Mouse (Mus musculus) neutrophil, adult 5-6 weeks (primary cell): ENCODE measurements around the gene Med13l. TPM values are rescaled to one million over a fixed set of nuclear protein-coding genes. Genes with fewer than 3 reads are reported as not detected.
A peak's percentile ranks its signal among the peaks of the same experiment; 100 is the strongest.

Experiments
- ATAC-seq: fragments of 151-379, 151-347 bp; 2 replicates; pipeline ENCODE4 v1.8.0; 2017; ENCODE audit warnings: mild to moderate bottlenecking, moderate TSS enrichment; ENCODE audit not compliant: insufficient number of reproducible peaks, poor library complexity, low FRiP score, severe bottlenecking; ENCODE audit errors: extremely low read depth
- total RNA-seq: library from RNA; stranded (forward); fragments of 200-1000 nt; gene quantifications from 2 replicates; pipeline ENCODE4 v1.2.3, GENCODE M21; 2017

The Med13l gene
- total RNA-seq, 1 experiment from 2014 or later, result 91.4 TPM

DNA sequence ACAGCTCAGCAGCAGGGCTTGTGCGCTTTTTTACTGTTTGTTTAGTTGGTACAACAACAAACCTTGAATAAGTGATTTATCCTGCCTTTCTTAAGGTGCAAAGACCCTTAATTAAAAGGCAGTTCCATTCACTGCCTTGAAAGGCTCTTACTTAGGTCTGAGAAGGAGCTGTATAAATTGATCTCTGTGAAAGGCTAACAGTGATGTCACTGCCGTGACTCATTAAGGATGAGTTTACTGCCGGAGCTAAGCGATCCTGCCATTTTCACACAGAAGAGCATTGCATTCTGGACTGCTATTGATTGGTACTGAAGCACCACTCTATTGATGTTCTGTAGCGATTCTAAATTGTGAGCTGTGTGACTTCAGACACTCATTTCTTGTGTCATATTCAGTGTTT, 113.4 kb downstream of the Med13l start:
- no peak for ATAC-seq

DNA sequence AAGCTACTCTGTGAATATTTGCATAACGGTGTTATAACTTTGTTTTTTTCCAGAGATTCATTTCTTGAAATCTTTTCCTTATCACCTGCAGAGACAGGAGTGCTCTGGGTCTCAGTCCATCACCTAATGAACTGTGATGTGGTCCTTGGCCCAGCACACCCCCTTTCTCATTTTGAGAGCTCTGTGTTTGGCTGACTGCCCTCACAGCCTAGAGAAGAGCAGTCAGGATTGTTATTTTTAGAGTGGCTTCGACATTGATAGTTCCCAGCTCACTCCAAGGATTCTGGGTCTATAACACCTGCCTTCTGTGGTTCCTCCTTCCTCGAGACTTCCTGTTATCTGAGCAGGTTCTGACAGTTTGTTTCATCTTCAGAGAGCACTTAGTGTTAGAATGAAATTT, 113.8 kb downstream of the Med13l start:
- ATAC-seq, result no peak

DNA sequence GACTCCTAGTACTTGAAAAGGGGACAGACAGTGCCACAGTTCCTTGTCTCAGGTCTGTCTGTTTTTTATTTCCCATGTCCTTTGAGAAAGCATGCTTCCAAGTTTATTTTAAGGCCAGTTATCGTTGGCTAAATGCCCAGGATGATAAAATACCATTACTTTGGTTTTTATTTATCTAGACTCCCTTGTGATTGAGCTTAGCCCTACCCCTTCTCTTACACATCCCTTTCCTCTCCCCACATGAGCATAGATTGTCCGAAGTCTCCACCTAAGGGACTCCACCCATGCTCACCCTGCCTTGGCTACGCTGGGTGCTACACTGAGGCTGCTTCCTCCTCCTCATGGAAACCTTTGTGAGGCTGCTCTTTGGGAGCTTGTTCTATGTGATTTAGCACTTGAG, 115.2 kb downstream of the Med13l start:
- ATAC-seq, result no peak

DNA sequence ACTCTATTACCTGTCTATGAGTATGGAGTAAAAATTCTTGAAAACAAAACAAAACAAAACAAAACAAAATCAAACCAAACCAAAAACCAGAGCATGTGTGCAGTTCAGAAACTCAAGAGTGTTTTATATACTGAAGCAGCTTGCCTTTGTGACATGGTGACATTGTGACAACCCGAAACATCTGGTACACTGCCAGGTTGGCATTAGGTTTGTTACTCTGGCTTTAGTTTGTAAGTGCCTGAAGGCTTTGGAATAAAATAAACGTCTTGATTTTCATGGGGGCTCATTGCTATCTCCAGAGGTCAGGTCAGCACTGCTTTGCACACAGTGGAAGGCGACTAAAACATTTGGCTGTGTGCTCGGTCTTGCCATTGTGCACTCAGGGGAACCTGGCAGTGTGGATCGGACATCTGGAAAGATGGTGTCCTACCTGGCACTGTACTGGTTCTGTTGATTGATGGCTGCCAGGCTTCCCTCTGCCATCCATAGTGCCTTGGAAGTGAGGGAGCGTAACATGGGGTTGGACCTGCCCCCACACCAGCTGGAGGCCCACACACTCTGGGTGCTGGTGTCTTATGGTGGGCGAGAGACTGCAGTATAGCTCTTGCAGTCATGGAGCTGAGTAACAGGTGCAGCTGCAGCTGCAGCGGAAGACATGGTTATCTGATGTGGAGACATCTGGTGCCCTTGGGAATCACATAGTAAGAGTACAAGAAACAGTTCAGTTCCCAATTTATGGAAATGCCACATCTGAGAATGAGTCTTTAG, 115.9 kb downstream of the Med13l start:
- no peak for ATAC-seq

DNA sequence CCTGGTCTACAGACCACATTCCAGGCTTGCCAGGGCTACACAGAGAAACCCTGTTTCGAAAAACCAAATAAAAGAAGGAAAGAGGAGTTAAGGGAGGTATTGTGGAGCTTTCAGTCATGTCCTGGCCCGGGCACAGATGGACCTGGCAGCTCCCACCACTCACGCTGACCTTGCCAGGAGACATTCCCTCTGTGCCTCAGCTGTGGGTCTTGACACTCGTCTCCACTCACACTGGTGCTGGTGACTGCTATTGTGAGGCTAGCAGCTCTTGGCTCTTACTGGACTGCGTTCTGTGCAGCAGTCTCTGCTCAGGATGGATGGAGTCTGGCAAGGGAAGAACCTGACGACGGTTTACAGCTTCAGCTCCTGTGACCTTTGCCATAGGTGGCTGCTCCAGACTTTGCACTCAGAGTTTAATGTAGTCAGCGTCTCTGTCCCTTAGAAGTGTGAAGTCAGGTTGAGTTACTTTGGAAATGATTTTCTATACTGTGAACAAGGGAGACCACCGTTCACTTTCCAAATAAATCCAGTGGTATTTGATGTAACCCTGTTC, 118.9 kb downstream of the Med13l start:
- no peak for ATAC-seq

DNA sequence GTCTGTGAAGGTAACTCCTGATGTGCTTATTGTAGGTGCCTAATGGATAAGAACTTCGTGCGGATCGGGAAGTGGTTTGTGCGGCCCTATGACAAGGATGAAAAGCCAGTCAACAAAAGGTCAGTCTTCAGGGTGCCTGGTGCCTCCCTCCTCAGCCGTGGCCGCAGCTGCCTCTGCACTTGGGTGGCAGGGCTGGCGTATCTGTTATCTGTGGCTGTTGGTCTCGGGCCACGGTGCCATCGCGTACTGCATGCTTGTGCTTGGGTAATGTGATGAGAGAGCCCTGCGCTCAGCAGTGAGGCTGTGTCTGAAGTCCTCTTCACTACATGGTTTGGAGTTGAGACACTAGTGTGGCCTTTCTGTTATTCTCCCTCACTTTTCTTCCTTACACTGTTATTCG, 120.4 kb downstream of the Med13l start:
- ATAC-seq, result no peak

DNA sequence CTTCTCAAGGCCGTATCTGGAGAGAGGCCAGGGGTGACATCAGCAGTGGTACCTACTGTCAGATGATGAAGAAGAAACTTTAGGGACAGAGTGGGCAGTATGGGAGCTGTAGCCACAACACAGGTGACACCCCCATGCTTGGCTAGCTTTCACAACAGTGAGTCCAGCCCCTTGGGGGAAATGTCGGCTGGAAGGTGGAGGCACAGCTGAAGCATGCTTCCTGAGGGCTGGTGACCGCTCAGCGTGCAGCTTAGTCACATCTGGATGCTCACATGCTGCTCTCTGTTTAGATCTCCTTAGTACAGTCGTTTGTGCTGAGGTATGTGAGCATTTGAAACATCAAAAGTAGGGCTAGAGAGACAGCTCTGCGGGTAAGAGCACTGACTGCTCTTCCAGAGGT, 121.5 kb downstream of the Med13l start:
- peak; percentile 74; the same call in 1 of the 2 replicates for ATAC-seq

DNA sequence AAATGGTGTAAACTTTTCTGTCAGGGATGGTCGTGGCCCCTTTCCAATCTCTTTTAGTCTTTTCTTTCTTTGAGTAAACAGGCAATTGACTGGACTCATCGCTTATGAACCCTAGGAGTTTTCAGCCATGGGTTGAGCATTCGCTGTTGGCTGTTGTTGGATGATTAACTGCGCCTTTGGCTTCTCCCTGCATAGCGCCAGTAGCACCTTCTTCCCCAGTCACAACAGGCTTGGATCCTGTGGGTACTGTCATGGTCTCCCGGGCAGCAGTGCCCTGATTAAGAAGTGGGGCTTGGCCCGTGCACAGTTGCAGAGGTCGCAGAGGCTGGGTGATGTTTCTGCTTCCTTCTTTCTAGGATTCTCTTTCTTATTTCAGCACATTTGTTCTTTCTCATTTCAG, 124.7 kb downstream of the Med13l start:
- no peak for ATAC-seq

DNA sequence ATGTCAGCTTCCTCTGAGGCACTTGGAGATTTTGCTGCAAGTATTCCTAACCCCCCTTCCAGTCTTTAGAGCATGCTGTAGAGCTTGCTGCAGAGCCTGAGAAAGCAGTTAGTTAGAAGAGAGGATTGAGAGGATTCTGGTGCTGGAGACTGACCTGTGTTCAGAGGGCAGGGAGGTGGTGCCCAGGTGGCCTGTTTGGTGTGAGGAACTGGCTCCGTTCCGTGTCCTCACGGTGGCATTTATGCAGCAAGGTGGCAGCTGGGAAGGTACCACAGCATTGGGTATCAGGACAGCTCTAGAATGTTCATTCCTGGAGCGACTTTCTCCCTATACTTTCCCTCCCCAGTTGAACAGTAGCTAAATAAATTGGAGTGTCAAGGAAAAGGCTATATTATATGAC, 125.5 kb downstream of the Med13l start:
- ATAC-seq, result no peak

DNA sequence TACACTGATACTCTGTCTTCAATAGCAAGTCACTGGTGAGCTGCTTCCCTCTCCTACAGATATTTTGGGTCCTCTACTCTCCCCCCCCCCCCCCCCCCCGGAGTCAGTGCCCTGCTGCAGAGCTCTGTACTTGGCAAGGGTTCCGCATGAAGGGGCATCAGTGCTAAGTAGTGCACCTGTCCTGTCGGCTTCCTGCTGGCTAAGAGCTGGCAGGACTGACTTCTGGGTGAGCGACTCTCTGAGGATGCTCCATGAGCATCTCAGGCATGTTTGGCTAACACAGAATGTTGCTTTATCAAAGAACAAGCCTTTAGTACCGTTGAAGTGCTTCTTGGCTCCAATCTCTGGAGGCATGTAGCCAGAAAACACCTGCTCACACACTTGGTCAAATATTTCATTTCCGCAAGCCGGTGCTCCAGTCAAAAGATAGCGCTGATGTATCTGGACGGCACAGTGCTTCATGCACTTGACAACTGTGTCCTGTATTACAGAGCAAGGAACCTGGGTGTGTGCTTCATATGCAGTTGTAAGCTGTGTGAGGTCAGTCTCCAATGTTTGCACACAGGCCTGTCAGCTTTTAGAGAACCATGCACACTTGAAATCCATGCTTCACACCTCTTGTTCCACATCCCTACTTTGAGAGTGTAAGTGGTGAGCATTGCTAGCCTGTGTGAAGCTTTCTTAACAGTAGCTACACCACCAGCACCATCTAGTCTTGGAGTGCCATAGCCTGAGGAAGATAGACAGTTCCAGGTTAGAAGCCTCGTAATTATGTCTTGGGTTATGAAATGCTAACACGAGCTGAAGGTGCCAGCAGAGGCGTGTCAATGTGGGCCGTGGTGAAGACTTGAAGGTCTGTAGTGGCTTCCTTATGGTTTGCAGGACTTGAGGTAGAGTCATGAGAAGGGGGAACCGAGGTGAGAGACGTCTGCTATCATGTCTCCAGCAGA, 128.7 kb downstream of the Med13l start:
- no peak for ATAC-seq

DNA sequence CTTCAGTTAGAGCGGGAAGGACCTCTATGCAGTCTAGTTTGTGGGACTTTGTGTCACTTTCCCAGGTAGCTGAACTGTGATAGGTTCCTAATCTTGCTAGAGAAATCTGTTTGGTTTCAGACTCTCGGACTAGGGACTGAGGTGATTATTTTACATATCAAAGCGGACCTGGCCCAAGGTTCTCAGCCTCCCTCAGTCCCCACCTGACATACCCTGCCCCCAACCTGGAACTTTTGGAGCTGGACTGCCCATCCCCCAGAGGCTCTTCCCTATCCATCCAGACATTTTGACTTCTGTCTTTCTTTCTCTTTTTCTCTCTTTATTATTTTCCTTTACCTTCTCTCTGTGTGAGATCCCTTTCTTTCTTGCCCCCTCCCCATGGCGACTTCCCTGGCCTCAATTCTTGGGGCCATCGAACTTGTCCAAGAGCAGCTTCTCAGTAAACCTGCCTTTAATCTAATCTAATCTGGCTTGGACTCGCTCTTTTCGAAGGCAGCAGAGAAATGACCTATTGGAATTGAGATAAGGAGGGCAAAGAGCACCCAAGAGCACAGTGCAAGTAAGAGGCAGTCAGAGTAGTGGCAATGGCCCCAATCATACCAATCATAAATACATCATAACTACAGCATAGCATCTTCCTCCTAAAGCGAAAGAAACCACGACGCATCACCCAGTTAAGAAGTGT, 130.7 kb downstream of the Med13l start:
- ATAC-seq, result no peak

DNA sequence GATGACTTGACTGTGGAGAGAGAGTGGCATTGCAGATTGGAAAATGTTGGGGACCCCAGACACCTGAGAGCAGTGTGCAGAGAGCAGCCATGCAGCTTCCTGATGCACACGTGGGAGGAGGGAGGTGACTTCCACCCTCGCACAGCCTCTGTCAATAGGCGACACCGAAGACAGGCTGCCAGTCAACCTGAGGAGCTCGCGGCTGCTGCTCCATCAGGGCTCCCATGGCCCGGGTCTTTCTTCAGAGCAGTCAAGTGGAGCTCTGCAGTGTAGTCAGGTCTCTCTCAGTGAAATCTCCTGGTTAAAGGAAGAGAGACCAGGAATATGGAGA, 131.2 kb downstream of the Med13l start:
- ATAC-seq, result no peak

DNA sequence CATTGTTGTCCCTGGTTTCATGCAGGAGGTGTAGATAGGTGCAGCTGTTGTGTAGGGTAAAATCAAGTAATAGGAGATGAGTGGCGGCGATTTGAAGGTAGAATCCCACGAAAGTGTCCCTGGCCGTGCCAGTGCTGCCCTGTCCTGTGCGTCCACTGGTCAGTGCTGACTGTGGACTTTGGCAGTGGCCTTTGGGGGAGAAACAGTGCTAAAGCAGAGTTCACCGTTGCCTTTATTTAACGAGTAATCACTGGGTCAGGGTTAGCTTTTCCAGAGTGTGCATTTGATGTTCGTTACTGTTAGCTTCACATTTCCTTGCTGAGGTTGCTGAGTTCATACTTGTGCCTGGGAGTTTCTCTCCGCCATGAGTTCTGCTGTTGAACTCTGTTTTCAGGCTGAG, 133.5 kb downstream of the Med13l start:
- ATAC-seq, result no peak

DNA sequence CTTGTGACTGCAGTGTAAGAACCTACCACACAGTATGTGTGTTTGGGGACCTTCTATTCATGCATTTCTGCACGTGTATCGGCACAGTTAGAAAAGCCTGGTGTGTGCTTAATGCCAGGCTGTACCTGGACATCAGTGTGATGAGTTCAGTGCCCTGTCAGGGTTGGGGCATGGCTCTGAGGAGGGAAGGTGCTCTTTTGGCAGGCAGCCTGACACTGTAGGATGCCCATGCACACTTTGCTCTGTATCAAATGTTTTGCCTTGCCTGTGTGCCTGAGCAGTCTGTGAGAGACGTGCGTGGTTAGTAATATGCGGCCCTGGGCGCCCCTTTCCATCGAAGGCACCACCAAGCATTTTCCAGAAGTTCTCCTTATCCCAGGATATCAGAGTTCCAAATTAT, 136.6 kb downstream of the Med13l start:
- ATAC-seq, result no peak

DNA sequence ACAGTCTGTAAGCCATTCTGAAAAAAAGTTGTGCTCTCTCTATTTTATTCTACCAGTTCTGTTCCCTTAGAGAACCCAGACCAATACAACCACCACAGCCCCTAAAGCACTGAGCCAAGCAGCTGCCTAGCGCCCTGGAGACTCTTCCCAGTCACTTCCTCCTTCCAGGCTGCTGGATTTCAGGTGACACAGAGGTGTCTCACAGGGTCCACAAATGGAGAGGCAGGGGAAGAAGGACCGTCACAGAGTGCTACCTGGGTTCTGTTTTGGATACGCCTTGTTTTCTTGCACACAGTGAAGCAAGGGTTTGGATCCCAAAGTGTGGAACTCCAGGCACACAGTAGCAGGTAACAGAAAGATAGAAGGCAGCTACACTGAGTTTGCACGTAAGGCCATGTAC, 140.5 kb downstream of the Med13l start:
- ATAC-seq, result no peak

DNA sequence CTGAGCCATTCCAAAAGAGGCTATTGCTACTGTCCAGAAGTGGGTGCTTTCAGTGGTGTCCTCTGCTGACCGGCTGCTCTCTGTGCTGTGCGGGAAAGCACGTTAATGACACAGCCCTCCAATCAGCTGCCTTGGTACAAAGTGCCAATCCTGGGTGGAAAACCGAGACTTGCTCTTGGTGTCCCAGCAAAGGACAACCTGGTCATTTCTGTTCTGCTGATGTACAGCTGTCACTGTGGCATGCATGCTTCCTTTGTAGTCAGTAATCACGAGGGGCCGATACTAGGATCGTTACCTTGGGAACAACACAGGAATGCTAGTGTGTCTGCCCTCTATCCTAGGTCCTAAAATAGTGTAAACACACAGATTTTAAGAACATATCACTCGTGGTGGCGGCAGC, 142.2 kb downstream of the Med13l start:
- no peak for ATAC-seq

DNA sequence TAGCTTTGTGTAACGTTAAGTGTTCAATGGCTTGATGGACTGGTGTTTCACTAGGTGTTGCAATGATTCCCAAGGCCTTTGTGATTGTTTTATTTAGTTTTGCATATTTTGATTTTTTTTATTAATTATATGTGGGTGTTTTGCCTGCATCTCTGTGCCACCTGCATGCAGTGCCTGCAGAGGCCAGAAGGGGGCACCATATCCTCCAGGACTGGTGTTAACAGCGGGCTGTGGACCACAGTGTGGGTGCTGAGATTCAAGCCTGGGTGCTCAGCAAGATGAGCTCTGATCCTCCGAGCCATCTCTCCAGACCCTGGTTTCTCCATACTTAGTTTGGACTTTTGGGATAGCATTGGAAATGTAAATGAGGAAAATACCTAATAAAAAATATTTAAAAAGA, 143.7 kb downstream of the Med13l start:
- peak; percentile 34; the same call in 1 of the 2 replicates for ATAC-seq

DNA sequence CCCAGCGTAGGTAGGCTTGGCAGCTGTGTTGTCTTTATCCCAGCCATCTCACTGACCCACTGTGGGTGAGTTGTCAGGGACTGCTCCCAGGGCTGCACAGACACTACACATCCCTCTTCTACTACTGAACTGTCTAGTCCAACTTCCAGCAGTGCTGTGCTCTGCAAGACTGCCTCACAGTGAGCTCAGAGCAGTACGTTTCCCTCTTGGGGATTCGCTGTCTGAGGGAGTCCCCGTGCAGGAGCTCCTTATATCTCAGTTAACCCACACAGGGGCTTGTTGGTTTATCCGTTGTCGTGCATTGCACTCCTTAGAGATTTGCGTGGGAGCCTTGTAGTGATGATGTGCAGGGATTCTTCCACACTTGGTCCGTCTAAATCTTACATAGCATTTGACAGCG, 144.5 kb downstream of the Med13l start:
- no peak for ATAC-seq

DNA sequence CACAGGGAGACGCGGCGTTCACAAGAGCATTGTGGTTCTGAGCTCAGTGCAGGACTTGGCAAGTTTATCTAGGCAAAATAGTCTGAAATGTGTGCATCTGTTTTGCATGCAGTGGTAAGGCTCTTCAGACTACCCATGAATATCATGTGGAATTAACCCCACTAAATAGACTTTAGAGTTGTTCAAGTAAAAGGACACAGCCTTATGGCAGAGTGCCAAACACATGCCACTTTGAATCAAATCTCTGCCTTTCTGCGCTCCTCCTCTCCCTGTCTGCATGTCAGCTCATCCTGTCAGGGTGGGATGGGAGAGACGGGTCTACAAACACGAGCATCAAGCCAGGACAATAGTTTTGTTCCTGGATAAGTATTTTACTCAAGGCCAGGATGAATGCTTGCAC, 145.5 kb downstream of the Med13l start:
- ATAC-seq, result no peak
